Mouse (Mus musculus) kidney, postnatal 36 days (tissue): ENCODE data around the gene Cenph.
"Not testable (repeated sequence)": the region's sequence is repeated elsewhere in the genome, so short reads cannot be mapped to it uniquely, and the experiment has no call there.

Experiments
- DNase-seq, 2 experiments: peaks; one replicate each; pipeline ENCODE4 v3.0.0; 2021 to 2022; ENCODE audit warnings: mixed read lengths in 2 of 2

The Cenph gene

GRCm38 (mm10) chr13:100775252-100776055, at the start of gene Cenph:
TSS of gene Cenph (minus strand) at chr13:100775899.
- peak; percentile 91 to 94 for DNase-seq

GRCm38 (mm10) chr13:100824916-100825315, 49.2 kb upstream of the Cenph start:
- no peak for DNase-seq

DNA sequence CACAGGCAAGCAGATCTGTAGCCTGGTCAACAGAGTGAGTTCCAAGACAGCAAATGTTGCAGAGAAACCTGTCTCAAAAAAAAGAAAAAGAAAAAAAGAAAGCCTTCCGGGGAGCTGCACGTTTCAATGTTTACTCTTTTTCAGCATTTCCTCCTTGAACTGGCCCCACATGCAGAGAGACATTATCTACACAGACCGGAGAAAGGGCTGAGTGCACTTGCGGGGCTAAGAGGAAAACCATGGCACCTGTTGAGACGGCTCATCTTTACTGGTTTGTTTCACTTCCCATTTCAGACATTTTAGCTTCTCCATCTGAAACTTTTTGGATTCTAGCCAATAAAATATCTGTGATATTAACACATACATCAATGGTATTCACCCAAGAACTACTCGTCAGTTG, 48.6 kb upstream of the Cenph start:
- DNase-seq: no peak

GRCm38 (mm10) chr13:100823863-100824262, 48.2 kb upstream of the Cenph start:
- DNase-seq: no peak

- DNase-seq: no peak
Observed at GRCm38 (mm10) chr13:100814451-100814850, 38.8 kb upstream of the Cenph start.

GRCm38 (mm10) chr13:100805776-100806175, 30.1 kb upstream of the Cenph start:
- no peak for DNase-seq

- DNase-seq: peak in 1 of 2 experiments; percentile 26
Observed at GRCm38 (mm10) chr13:100797171-100797570, 21.5 kb upstream of the Cenph start.

- no peak for DNase-seq
Observed at GRCm38 (mm10) chr13:100789083-100789482, 13.4 kb upstream of the Cenph start.

GRCm38 (mm10) chr13:100788057-100788456, 12.4 kb upstream of the Cenph start:
- DNase-seq: not testable (repeated sequence)

DNA sequence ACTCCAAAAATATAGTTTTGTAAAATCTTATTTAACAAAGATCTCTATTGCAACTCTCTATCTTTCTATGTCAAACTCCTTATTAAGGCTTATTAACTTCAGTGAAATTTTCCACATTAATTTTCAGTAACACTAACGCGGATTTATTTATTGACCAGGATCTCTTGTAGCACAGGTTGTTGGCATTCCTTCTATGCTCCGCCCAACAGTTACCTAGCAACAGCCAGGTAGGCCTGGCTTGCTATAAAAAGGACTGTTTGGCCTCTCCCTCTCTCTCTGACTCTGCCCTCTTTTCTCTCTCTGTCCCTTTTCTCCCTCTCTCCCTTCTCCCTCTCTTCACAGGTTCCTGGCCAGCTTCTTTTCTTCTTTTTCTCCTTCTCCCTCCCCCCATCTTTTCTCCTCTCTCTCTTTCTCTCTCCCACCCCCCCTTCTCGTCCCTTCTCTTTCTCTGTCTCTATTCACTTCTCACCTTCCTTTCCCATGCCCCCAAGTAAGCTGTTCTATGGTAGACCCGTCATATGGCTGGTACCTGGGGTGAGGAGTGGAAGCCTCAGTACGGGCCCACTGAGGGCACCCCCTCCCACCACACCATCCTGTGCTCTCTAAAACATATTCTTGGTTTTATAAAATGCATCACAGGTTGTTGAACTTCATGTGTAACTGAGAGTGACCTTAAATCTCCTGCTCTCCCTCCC, 11.8 kb upstream of the Cenph start:
- DNase-seq: peak; percentile 64 to 66

DNA sequence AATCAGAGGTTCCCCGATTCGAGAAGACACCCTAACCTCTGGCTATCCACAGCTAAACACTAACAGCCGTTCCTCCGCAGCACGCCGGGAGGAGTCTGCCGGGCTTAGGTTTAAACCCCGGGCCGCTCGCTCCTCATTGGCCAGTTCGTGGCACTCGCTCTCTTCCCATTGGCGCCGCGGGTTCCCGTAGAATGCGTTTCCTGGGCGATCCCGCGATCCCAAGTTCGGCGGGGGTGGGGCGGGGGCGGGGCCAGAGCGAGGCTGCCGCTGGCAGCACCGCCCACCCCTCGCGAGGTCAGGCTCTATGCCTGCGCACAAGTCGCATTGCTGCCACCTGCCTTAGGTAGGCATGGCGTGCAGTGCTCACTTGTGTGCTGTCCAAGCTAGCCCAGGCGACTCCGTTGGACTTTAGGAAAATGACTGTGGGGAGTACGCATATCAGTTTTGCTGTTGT, 10.7 kb upstream of the Cenph start, which contains the start of gene Ccnb1:
Ccnb1 (minus strand) TSS at position 157 of the 454 bp plus-strand sequence.
- peak; percentile 94 to 95 for DNase-seq

GRCm38 (mm10) chr13:100785806-100786413, 10.2 kb upstream of the Cenph start:
- peak in 1 of 2 experiments; percentile 15 for DNase-seq

DNA sequence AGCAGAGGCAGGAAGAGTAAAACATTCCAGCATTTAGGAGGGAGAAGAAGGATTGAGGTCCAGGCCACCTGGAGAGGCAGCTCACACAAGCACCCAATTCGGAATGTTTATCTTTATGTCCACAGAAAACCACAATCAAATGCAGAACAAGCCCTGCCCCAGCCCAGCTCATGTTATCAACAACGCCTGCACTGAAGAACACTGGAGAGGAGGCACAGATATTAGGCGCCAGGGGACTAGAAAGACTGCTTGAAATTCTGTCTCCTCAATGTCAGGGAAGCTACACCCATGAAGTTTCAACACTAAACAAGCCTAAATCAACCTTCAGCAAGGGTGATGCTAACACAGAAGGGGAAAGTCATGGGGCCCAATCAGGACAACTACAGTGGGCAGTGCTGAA, 1.8 kb upstream of the Cenph start:
- no peak for DNase-seq

GRCm38 (mm10) chr13:100776710-100777109, 1.0 kb upstream of the Cenph start:
- DNase-seq: no peak

DNA sequence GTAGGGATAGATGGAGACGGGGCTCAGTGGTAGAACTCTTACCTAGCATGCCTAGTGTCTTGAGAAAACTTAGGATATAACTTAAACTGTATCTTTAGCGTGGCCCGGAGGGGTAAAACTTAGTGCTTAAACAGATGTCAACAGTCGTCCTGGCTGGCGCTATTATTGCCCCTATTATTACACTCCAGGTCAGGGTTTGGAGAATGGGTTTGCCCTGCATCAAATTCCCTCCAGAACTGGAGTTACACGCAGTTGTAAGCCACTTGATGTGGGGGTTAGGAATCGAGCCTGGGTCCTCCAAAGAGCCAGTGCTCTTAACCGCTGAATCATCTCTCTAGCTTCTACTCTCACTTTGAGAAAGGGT, 339 bp upstream of the Cenph start:
- DNase-seq: no peak

- no peak for DNase-seq
Observed at GRCm38 (mm10) chr13:100774704-100775103, 995 bp downstream of the Cenph start.

GRCm38 (mm10) chr13:100755329-100755728, 20.4 kb downstream of the Cenph start:
- no peak for DNase-seq

- DNase-seq: no peak
Observed at GRCm38 (mm10) chr13:100754186-100754585, 21.5 kb downstream of the Cenph start.

DNA sequence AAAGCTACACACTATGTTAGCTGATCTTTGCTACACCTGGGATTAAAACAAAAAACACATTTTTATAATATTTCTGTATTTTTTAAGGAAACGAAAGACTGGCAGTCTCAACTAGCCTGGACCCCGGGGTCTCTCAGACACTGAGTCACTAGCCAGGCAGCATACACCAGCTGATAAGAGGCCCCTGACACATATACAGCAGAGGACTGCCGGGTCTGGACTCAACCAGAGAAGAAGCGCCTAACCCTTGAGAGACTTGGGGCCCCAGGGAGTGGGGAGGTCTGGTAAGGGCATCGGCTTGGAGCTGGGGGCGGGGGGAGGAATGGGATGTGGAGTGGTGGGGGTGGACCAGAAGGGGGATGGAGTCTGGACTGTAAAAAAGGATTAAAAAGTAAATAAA, 22.7 kb downstream of the Cenph start:
- no peak for DNase-seq

DNA sequence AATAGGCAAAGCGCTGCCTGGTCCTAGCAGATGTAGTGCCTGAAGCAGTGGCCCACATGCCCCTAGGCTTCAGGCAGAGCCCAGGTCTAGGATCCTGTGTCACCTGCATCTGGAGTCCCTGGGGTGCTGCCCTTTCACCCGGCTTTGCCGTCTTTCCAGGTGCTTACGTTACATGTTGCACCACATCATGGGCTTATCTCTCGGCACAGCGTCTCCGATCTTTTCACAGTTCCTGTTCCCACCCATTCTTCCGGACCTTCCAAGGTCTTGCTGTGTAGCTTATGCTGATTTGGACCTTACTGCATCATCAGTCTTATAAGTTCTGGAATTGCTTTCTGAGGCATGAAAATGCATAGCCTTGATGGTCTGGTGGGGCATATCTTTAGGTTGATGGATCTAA, 23.2 kb downstream of the Cenph start:
- no peak for DNase-seq

GRCm38 (mm10) chr13:100751402-100751801, 24.3 kb downstream of the Cenph start:
- DNase-seq: no peak

GRCm38 (mm10) chr13:100750799-100751198, 24.9 kb downstream of the Cenph start:
- no peak for DNase-seq

- DNase-seq: peak in 1 of 2 experiments; percentile 9
Observed at GRCm38 (mm10) chr13:100748638-100749037, 27.1 kb downstream of the Cenph start.

DNA sequence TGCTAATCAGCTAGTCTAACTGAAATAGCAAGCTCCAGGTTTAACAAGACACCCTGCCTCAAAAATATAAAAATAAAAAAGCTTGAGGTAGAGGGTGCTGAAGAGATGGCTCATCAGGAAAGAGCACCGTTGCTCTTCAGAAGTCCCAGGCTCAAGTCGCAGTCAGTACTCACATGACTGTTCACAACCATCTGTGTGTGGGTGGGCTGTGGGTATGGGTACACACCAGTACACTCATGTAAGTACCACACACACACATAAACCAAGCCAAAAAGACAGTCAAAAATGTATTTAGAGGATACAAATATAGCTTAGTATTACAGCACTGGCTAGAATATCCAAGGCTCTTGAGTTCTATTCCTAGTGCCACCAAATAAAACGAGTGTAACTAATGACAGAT, 29.6 kb downstream of the Cenph start:
- DNase-seq: no peak
